Mouse (Mus musculus) regulatory T cell (primary cell): ENCODE data around the gene Msantd2.

Source experiments
- in situ Hi-C: fragments of 300-600 bp; cut with MboI, MseI; formaldehyde crosslinking; loops from one replicate; pipeline ENCODE4 v1.15.1; 2025; ENCODE audit warnings: high pct_unique_total_duplicates

Gene Msantd2

DNA sequence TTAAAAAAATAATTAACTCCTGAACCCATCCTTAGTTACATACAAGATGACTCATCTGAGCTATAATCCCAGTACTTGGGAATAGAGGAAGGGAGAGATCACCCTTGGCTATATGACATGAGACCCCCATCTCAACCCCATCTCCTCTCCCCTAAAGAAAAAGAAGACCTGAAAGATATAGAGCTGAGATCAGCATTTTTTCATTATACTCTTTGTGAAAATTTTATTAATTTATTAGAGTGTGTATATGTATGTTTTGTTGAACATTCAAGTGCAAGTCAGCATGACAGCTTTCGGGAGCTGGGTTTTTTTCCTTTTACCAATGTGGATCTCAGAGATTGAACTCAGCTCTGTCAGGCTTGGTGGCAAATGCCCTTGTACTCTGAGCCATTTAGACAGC lies 12.1 kb downstream of the Msantd2 start:
- in situ Hi-C loops, result no loop called here

DNA sequence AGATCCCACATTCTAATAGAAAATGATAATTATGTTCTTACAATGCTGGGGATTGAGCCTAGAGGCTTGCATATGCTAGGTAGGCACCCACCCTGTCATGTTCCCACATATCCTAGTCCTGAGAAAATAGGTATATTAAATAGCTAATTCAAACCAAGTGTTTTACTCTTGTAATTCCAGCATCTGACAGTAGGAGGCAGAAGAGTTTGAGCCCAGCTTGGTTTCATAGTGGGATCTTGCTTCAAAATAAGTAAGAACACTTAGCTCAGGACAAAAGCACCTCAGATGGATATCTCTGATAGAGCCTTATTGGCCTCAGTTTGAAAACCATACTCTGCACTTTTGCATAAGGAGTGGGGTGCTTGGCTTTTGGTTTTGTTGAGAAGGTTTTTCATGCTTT lies 15.2 kb downstream of the Msantd2 start:
- in situ Hi-C loops, result no loop called here

DNA sequence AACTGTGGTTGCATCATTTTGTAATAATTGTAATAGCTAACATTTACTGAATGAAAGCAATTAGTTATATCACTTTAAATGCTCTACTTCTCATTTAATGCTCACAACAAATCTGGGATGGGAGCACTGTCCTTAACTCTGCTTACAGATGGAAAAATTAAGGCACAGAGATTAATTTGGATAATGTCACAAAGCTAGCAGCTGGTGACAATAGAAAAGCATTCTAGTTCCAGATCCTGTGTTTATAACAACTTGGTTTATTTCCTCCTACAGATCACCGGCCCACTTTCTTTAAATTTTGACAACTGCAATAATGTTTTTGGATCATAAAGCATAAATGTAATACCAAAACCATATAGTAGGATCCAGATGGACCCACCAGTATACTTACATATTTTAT lies 16.9 kb downstream of the Msantd2 start:
- in situ Hi-C loops, result no loop called here

DNA sequence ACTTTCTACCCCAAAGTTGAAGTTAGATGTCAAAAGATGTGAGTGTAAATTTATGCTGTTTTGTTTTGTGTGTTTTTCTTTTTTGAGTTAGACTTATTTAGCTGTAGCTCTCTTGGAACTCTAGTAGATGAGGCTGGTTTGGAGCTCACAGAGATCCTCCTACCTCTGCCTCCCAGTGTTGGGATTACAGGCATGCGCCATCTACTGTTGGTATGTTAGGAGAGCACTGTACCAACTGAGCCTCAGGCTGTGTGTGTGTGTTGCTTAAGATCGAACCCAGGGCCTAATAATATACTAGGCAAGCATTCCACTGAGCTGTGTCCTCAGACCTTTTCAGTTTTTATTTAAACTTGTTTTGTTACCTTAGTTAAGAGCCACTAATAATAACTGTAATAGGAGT lies 23.0 kb downstream of the Msantd2 start:
- in situ Hi-C loops, result no loop called here

DNA sequence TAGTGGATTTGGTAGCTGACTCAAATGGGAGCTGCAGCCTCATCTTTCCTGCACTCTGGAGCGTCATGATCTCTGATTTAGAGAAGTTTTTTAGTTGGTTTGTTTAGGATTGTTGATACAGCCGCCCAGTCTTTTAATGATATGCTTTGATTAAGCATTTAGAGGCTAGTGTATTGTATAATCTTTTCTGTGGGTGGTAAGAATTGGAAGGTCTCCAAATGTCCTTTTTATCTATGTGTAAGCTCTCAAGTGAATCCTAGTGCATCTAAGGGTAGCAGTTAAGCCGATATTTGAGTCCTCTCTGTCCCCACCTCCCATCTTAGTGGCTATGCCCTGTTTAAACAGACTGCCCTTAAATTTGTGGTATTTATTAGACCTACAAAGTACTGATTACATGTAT lies 25.3 kb downstream of the Msantd2 start:
- in situ Hi-C loops, result no loop called here

DNA sequence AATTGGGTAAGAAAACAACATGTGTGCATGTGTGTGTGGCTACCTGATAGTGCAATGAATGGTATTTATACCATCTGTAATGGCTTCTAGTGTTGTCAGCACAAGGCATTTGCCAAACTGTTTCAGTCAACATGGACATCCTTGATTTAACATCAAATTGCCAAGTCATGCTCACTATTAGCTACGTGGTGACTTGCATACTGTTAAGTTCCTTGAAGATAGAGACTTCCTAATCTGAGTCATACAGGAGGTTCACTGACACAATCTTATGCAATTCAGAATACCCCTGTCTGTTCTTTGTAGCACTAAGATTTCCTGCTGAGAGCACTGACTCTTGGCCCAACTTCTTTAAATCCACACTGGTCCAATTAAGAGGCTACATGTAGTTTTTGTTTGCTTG lies 28.3 kb downstream of the Msantd2 start:
- in situ Hi-C loops, result no loop called here

DNA sequence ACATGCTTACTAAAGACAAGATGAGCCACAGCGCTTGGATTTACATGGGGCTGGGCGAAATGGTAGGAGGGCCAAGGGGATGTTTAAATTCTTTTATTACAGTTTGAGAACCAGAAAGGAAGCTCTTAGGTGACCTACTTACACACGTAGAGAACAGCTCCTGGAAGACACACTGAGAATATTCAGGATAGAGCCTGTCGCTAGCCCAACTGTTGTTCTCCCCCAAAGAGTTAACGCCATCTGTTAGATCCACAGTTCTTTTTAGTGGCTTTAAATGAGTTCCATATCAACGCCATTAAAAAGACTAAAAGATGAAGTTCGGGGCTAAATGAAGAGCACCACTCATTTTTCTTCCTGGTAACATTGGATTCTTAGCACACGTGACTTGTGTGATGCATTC lies 29.9 kb downstream of the Msantd2 start:
- in situ Hi-C loops, result no loop called here

DNA sequence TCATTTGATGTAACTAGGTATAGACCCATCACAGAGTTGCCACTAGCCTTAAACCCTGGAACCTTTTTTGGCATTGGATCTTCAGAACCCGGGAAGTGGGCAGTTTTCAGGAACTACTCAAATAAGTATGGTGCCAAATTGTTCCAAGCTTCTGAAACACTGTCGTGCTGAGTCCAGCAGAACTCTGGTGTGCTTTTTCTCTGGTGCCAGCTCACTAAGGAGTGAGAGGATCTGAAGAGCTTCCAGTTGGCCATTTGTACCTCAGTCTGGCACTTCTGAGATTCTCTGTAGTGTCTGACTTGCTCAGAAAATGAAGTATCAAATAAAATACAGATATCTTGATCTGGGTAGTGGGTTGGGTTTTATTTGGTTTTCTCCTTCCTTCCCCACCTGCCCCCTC lies 30.9 kb downstream of the Msantd2 start:
- in situ Hi-C loops, result no loop called here

DNA sequence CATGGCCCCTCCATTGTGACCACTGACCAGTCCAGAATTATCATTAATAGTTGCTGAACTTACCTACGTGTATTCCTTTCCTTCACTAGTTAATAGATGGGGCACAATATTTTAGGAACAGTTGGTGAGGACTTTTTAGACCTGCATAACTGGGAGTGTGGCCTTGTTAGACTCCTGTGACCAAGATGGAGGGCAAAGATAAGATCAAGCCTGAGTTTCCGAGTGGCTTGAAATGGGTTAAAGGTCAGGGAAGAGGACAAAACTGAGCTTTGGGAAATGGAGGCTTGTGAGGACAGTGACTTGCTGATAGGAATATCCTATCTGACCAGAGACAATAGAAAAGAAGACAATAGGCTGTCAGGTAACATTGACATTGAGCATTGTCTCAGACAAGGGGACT lies 36.3 kb downstream of the Msantd2 start:
- in situ Hi-C loops, result loop anchor here (5.0 kb wide), 1 partner anchor 58 kb away; no protein-coding TSS in a partner anchor

DNA sequence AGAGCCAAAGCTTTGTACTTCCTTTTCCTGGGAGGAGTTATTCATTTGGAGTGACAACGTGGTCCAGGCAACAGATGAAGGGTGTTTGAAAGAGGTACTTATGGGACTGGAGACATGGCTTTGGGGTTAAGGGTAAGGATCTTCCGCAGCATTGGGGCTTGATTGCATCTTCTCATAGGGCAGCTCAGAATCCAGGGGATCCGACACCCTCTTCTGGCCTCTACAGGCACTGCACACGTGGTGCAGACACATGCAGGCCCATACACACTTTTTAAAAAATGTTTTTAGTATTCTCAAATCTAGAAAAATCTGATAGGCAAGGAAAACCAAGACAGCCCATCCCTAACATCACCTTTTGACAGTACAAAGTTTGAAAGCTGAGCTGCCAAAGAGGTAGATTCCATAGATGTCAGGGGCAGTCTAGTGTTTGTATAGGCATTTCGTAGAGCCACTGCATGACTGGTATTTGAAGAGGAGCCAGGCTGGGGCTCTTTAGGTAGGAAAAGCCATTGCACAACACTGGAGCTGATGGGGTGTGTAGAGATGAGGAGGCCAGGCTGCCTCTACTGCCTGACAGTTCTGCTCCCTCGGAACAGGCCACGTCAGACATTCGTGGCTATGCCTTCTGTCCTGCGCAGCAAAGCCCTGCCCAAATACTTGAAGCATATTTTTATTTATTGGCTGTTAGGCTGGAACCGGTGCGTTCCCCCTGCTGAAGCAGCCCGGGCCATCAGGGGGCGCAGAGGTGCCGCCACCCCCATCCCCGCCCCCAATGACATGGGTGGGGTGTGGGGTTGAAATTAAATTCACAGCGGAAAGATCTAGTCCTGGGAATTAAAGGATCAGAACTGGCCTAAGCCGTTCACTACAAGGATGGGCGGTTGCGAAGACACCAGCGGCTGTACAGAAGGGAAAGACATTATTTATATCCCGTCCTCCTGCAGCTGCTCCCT lies 37.6 kb downstream of the Msantd2 start:
- in situ Hi-C loops, result loop anchor here (5.0 kb wide), 1 partner anchor 59 kb away; no protein-coding TSS in a partner anchor

DNA sequence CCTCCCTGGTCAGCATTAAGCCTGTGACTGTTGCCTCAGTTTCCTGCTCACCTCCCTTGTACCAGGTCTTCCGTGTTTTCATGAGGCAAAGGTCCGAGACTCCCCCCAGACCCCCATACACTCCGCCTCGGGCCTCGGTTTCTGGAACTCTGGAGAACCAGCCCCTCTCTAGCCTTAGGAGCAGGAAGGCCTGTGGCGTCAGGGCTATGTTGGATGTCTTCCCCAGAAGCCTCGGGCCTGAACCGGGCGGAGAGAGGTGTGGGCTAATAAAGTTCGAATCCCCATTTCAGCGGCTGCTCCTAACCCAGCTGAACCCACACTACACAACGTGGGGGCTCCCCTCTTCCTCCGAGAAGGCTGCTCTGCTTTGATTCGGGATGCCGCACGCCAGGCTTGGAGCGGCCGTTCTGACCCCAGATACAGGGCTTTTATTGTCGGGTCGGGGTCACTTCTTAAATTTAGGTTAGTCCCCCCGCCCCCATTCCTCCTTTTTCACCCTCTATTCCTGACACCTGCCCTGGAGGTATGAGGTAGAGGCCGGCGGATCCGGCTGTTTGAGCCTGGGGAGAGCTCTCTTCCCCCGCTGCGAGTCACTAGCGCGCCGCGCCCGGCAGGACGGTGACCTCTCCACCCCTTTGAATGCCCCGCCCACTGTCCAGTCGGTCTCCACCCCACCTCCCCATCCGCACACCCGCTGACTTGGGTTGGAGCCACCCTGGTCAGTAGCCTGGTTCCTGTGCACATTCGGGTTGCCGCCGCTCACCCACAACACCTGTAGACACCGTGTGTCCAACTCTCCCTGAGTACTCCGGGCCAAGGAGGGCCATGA lies 38.5 kb downstream of the Msantd2 start, which contains the start of gene Esam:
Gene Esam (plus strand): TSS at position 683 of the 829 bp plus-strand sequence.
- in situ Hi-C loops, result loop anchor here (5.0 kb wide), 1 partner anchor 60 kb away; no protein-coding TSS in a partner anchor

DNA sequence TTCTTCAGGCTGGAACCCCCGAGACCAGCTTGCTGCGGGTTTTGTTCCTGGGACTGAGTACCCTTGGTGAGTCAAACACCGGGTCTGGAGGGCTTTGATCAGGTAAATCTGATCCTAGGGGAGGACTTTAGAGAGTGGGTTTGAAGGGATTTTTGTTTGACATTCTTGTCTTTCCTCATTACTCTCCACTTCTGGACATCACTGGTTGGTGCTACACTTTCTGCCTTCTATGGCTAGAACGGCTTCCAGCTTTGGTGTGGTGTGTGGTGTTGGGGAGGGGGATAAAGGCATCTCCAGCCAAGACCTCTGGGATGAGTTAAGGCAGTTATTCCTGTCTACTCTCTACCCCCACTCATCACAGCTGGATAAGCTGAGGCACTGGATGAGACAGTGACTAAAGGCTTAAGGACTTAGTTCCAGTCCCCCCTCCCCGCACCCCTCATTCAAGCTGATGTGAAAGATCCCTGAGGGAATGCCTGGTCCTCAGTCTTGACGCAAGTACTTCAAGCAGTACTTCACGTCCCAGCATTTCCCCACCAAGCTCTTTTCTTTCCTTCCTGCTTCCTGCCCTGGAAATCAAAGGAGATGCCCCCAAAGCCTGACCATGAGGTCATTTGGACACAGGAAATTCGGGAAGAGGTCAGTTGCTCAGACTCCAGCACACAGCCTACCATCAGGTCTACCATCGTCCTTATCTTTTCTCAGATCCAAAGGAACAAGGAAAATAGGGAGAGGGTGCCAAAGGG lies 39.3 kb downstream of the Msantd2 start:
- in situ Hi-C loops, result loop anchor here (5.0 kb wide), 1 partner anchor 61 kb away; no protein-coding TSS in a partner anchor

DNA sequence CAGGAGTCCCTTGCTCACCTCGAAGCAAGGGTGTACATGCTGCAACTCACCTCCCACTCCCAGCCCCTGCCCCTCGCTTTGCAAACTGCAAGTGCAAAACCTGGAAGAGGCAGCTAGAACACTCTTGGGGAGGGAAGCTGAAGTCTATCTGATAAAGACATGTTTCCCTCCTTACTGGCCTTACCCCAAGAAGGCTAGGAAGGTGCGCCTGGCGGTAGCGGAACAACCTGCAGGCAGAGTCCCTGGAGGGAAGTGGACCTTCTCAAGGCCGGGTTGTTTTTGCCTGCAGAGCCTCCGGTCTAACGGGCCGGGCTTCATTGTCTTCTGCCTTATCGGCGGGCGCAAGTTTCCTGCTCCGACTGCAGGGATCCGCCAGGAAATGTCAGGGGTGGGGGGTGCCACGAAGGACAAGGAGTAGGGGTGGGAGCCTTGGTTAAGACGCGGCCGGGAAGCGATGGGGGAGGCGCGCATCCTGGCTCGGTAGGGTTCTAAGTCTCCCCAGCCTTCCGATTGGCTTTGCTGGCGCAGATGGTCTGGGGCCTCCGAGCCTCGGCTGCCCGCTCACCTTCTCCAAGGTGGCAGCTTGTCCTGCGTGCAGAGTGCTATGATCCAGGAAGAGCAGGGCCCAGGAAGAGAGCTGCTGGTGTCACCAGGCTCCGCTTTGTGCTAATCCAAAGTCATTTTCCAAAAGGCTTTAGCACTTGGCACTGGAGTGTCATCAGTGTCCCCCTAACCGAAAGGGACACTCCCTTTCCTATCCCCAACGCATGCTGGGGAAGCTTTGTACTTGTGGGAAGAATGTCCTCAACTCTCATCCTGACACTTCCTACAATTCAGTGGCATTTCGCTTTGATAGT lies 41.1 kb downstream of the Msantd2 start:
- in situ Hi-C loops, result no loop called here

DNA sequence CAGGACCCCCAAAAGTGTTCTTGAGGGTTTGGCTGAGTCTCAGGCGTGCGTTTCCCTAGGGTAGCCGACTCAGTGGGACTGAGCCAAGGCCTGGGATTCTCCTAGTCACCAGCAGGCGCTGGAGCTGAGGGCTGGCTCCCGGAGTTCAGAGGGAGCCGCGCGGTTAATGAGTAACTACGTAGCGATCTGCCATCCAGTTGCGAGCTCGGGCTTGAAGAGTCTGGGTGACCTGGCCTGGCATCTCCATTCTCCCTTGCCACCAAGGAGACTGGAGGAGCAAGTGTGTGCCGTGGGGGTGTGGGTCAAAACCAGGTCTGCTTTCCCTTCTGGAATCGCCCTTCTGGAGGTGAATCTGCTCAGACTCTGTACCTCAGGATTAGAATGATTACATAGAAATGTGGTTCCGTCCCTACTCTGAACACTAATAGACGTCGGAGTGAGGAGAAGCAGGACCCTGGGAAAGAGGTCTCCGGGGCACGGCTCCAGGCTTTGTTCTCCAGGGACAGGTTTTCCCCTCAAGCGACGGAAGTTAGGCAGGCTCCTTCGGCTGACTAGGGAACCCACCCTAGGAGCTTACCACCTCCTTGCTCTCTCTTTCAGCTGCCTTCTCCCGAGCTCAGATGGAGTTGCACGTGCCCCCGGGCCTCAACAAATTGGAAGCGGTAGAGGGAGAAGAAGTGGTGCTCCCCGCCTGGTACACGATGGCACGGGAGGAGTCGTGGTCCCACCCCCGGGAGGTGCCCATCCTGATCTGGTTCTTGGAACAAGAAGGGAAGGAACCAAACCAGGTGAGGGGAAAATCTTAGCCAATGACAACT lies 42.0 kb downstream of the Msantd2 start:
- in situ Hi-C loops, result no loop called here

DNA sequence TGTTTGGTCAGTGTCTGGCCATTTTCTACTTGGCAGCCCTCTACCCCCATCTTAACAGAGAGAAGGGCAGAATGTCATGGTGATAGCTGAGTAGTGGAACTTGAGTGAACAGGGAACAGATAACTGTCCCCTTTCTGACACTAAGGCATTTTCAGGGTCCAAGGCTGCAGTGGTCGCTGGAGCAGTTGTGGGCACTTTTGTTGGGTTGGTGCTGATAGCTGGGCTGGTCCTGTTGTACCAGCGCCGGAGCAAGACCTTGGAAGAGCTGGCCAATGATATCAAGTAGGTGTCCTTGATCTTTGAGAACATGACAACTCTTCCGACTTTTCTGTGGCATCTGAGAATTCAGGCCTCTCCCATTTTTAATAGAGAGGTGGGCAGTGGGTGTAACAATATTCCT lies 47.7 kb downstream of the Msantd2 start:
- in situ Hi-C loops, result no loop called here

DNA sequence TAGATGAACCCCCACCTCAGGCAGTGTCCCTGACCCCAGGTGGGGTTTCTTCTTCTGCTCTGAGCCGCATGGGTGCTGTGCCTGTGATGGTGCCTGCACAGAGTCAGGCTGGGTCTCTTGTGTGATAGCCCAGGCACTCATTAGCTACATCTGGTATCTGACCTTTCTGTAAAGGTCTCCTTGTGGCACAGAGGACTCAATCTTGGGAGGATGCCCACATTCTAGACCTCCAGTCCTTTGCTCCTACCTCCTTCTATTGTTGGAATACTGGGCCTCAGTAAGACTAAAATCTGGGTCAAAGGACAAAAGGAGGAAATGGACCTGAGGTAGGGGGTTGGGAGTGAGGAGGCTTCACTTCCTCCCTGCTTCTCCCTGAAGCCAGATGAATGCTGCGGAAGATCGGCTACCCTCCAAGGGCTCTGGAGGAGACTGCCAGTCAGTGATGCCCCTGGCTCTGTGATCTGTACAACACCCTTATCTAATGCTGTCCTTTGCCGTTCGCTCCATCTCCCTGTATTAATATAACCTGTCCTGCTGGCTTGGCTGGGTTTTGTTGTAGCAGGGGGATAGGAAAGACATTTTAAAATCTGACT lies 48.6 kb downstream of the Msantd2 start:
- in situ Hi-C loops, result no loop called here

DNA sequence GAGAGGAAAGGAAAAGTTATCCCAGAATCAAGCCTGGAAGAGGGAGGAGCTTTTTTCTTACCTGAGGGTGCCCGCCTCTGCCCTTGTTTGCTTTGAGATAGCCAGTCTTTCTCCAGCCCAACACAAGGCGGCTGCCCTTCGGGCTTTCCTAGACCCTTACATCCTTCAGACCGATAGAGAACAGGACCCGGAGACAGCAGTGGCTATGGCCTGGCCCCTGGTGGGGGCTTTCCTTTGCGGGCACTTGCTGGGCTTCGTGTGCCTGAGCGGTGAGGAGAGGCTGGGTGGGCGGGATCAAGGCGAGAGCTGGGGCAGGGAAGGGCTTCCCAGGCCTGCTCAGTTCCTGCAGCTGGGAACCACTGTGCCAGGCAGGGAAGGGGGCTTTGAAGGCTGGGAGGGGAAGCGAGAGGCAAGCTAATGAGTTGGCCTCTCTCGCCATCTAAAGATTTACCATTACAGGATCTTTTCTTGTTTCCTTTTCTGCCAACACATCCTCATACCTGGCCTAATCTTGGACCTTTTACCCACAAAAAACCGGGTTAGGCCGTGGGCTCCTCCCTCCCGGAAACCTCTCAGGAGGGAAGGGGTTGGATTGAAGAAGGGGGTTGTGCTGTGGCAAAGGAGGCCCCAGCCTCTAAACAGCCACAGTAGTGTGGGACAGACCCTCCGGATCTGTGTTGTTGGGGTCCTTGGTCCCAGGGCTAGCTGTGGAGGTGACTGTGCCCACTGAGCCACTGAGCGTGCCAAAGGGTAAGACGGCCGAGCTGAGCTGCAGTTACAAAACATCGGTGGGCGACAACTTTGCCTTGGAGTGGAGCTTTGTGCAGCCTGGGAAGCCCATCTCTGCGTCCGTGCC lies 50.3 kb downstream of the Msantd2 start, which contains the start of gene Vsig2:
Gene Vsig2 (plus strand): TSS at position 86 of the 856 bp plus-strand sequence.
- in situ Hi-C loops, result no loop called here

DNA sequence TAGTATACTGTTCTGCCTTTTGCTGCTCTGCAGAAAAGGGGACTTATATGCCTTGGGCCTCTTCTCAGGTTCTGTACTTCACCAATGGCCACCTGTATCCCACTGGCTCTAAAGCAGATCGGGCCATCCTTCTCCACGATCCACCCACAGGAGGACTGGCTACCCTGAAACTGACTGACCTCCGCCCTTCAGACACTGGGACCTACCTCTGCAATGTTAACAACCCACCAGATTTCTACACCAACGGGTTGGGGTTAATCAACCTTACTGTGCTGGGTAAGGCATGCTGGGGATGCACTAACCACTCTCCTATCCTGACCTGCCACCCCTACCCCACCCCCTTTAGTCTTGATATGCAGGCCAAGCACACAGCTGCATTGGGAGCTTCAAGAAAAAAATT lies 51.1 kb downstream of the Msantd2 start:
- in situ Hi-C loops, result no loop called here
